Mouse (Mus musculus): ENCODE measurements around the gene Col4a3. TPM values are rescaled to one million over a fixed set of nuclear protein-coding genes. Genes with fewer than 3 reads are reported as not detected.

Col4a3 gene
- polyA plus RNA-seq, 1 experiment from 2014 or later, result 0.11 TPM

- H3K9ac ChIP-seq (ENCODE audit: low read length), result no peak overlapping the region
- no peaks in the 10 kb centered on the region for H3K27me3 ChIP-seq (ENCODE audit: control insufficient read depth, insufficient read depth, low read length)
- no peaks in the 10 kb centered on the region for H3K36me3 ChIP-seq (ENCODE audit: control insufficient read depth, insufficient read depth, low read length)
- no peak overlapping the region for H3K4me3 ChIP-seq (ENCODE audit: low read depth, low read length)
- WGBS, result 26% methylated on average over 2 of the region's 2 CpGs
- ATAC-seq (ENCODE audit: insufficient read depth, low FRiP score, low TSS enrichment) (peak; percentile 71; the same call in 1 of the 2 replicates), DNase-seq (ENCODE audit: low spot score) (peak; percentile 15)
- no peak overlapping the region for H3K4me2 ChIP-seq (ENCODE audit: low read depth)
- H3K9me3 ChIP-seq (ENCODE audit: control insufficient read depth, low read length), result no peaks in the 10 kb centered on the region
- no peak overlapping the region for H3K27ac ChIP-seq (ENCODE audit: low read depth, low read length)
- peaks cover 5% of the 10 kb centered on the region; the same call in 1 of the 2 replicates for H3K4me1 ChIP-seq (ENCODE audit: control insufficient read depth, insufficient read depth, low read length)
Observed at GRCm38 (mm10) chr1:82663522-82663921, 76.8 kb downstream of the Col4a3 start.

GRCm38 (mm10) chr1:82686328-82686727 lies 99.6 kb downstream of the Col4a3 start:
- no peak overlapping the region for H3K27ac ChIP-seq (ENCODE audit: low read depth, low read length)
- no peak overlapping the region for H3K4me2 ChIP-seq (ENCODE audit: low read depth)
- H3K9me3 ChIP-seq (ENCODE audit: control insufficient read depth, low read length), result no peaks in the 10 kb centered on the region
- DNase-seq (ENCODE audit: low spot score) (no peak), ATAC-seq (ENCODE audit: insufficient read depth, low FRiP score, low TSS enrichment) (no peak)
- WGBS, result 91% methylated on average over 5 of the region's 5 CpGs
- H3K27me3 ChIP-seq (ENCODE audit: control insufficient read depth, insufficient read depth, low read length), result no peaks in the 10 kb centered on the region
- no peak overlapping the region for H3K9ac ChIP-seq (ENCODE audit: low read length)
- no peaks in the 10 kb centered on the region for H3K4me1 ChIP-seq (ENCODE audit: control insufficient read depth, insufficient read depth, low read length)
- no peak overlapping the region for H3K4me3 ChIP-seq (ENCODE audit: low read depth, low read length)
- no peaks in the 10 kb centered on the region for H3K36me3 ChIP-seq (ENCODE audit: control insufficient read depth, insufficient read depth, low read length)

- ATAC-seq (ENCODE audit: insufficient read depth, low FRiP score, low TSS enrichment) (no peak), DNase-seq (ENCODE audit: low spot score) (no peak)
- no peak overlapping the region for H3K27ac ChIP-seq (ENCODE audit: low read depth, low read length)
- H3K36me3 ChIP-seq (ENCODE audit: control insufficient read depth, insufficient read depth, low read length), result no peaks in the 10 kb centered on the region
- H3K4me2 ChIP-seq (ENCODE audit: low read depth), result no peak overlapping the region
- no peak overlapping the region for H3K9ac ChIP-seq (ENCODE audit: low read length)
- H3K4me1 ChIP-seq (ENCODE audit: control insufficient read depth, insufficient read depth, low read length), result no peaks in the 10 kb centered on the region
- H3K4me3 ChIP-seq (ENCODE audit: low read depth, low read length), result no peak overlapping the region
- no peaks in the 10 kb centered on the region for H3K9me3 ChIP-seq (ENCODE audit: control insufficient read depth, low read length)
- H3K27me3 ChIP-seq (ENCODE audit: control insufficient read depth, insufficient read depth, low read length), result no peaks in the 10 kb centered on the region
- 80% methylated on average over 2 of the region's 2 CpGs for WGBS
Observed at GRCm38 (mm10) chr1:82686866-82687265, 100.1 kb downstream of the Col4a3 start.

- Histone ChIP-seq H3K4me1 (ENCODE audit: control insufficient read depth, insufficient read depth, low read length) (no peaks in the 10 kb centered on the region), H3K4me3 (ENCODE audit: low read depth, low read length) (no peak overlapping the region), H3K27ac (ENCODE audit: low read depth, low read length) (no peak overlapping the region), H3K9ac (ENCODE audit: low read length) (no peak overlapping the region), H3K9me3 (ENCODE audit: control insufficient read depth, low read length) (no peaks in the 10 kb centered on the region), H3K27me3 (ENCODE audit: control insufficient read depth, insufficient read depth, low read length) (no peaks in the 10 kb centered on the region), H3K36me3 (ENCODE audit: control insufficient read depth, insufficient read depth, low read length) (no peaks in the 10 kb centered on the region), H3K4me2 (ENCODE audit: low read depth) (no peak overlapping the region)
- 86% methylated on average over 6 of the region's 6 CpGs for WGBS
- ATAC-seq (ENCODE audit: insufficient read depth, low FRiP score, low TSS enrichment) (no peak), DNase-seq (ENCODE audit: low spot score) (no peak)
Observed at GRCm38 (mm10) chr1:82687931-82688330, 101.2 kb downstream of the Col4a3 start.

GRCm38 (mm10) chr1:82695915-82696314 lies 109.2 kb downstream of the Col4a3 start:
- no peak overlapping the region for H3K4me2 ChIP-seq (ENCODE audit: low read depth)
- H3K27ac ChIP-seq (ENCODE audit: low read depth, low read length), result no peak overlapping the region
- ATAC-seq (ENCODE audit: insufficient read depth, low FRiP score, low TSS enrichment), result no peak
- no peak for DNase-seq (ENCODE audit: low spot score)
- H3K9ac ChIP-seq (ENCODE audit: low read length), result no peak overlapping the region
- 69% methylated on average over 3 of the region's 3 CpGs for WGBS
- H3K9me3 ChIP-seq (ENCODE audit: control insufficient read depth, low read length), result no peaks in the 10 kb centered on the region
- no peaks in the 10 kb centered on the region for H3K27me3 ChIP-seq (ENCODE audit: control insufficient read depth, insufficient read depth, low read length)
- no peaks in the 10 kb centered on the region for H3K4me1 ChIP-seq (ENCODE audit: control insufficient read depth, insufficient read depth, low read length)
- H3K36me3 ChIP-seq (ENCODE audit: control insufficient read depth, insufficient read depth, low read length), result no peaks in the 10 kb centered on the region
- H3K4me3 ChIP-seq (ENCODE audit: low read depth, low read length), result no peak overlapping the region

DNA sequence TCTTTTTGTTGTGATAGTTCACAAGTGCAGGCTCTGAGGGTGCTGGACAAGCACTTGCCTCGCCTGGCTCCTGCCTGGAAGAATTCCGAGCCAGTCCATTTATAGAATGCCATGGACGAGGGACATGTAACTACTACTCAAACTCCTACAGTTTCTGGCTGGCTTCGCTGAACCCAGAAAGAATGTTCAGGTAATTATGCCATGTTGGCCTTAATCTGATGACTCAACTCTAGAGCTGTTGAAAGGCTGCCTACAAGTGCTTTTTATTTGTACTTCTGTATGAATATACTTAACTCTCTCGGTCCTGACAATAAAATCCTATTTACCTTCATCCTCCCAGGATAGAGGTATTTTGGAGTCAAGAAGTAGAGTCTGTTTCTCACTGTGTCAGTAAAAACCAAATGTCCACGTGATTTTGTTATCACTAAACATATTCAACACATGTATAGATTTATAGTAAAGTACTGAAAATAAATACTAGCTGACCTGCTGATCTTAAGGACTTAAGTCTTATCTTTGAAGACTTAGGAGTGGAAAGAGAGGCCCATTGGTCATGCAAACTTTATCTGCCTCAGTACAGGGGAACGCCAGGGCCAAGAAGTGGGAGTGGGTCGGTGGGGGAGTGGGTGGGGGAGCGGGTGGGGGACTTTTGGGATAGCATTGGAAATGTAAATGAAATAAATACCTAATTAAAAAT lies 131.2 kb downstream of the Col4a3 start:
- H3K9ac ChIP-seq (ENCODE audit: low read length), result no peak overlapping the region
- WGBS, result 81% methylated on average over 9 of the region's 9 CpGs
- H3K4me1 ChIP-seq (ENCODE audit: control insufficient read depth, insufficient read depth, low read length), result no peaks in the 10 kb centered on the region
- no peak overlapping the region for H3K4me2 ChIP-seq (ENCODE audit: low read depth)
- no peaks in the 10 kb centered on the region for H3K27me3 ChIP-seq (ENCODE audit: control insufficient read depth, insufficient read depth, low read length)
- ATAC-seq (ENCODE audit: insufficient read depth, low FRiP score, low TSS enrichment), result no peak
- H3K27ac ChIP-seq (ENCODE audit: low read depth, low read length), result no peak overlapping the region
- no peaks in the 10 kb centered on the region for H3K36me3 ChIP-seq (ENCODE audit: control insufficient read depth, insufficient read depth, low read length)
- H3K9me3 ChIP-seq (ENCODE audit: control insufficient read depth, low read length), result no peaks in the 10 kb centered on the region
- no peak overlapping the region for H3K4me3 ChIP-seq (ENCODE audit: low read depth, low read length)
- no peak for DNase-seq (ENCODE audit: low spot score)

GRCm38 (mm10) chr1:82724339-82725025 lies 137.8 kb downstream of the Col4a3 start, which contains the start of gene Mff:
TSS of gene Mff (plus strand) at chr1:82724890.
- Histone ChIP-seq H3K9me3 (ENCODE audit: control insufficient read depth, low read length) (no peaks in the 10 kb centered on the region), H3K4me3 (ENCODE audit: low read depth, low read length) (peak within 1 kb of the TSS; percentile 85), H3K27ac (ENCODE audit: low read depth, low read length) (no peak within 1 kb of the TSS), H3K36me3 (ENCODE audit: control insufficient read depth, insufficient read depth, low read length) (no peaks in the 10 kb centered on the region), H3K4me2 (ENCODE audit: low read depth) (peak within 1 kb of the TSS; percentile 87), H3K4me1 (ENCODE audit: control insufficient read depth, insufficient read depth, low read length) (peaks cover 4% of the 10 kb centered on the region), H3K27me3 (ENCODE audit: control insufficient read depth, insufficient read depth, low read length) (no peaks in the 10 kb centered on the region), H3K9ac (ENCODE audit: low read length) (peak within 1 kb of the TSS; percentile 94)
- ATAC-seq (ENCODE audit: insufficient read depth, low FRiP score, low TSS enrichment) (peak; percentile 99), DNase-seq (ENCODE audit: low spot score) (peak; percentile 91)
- WGBS, result 10% methylated on average over 38 of the region's 38 CpGs

GRCm38 (mm10) chr1:82725026-82725874 lies 138.5 kb downstream of the Col4a3 start:
- Histone ChIP-seq H3K9ac (ENCODE audit: low read length) (peak overlapping the region; percentile 94), H3K36me3 (ENCODE audit: control insufficient read depth, insufficient read depth, low read length) (no peaks in the 10 kb centered on the region; the same call in 1 of the 2 replicates), H3K4me3 (ENCODE audit: low read depth, low read length) (peak overlapping the region; percentile 85), H3K4me2 (ENCODE audit: low read depth) (peak overlapping the region; percentile 87), H3K9me3 (ENCODE audit: control insufficient read depth, low read length) (no peaks in the 10 kb centered on the region), H3K4me1 (ENCODE audit: control insufficient read depth, insufficient read depth, low read length) (peaks cover 4% of the 10 kb centered on the region), H3K27me3 (ENCODE audit: control insufficient read depth, insufficient read depth, low read length) (no peaks in the 10 kb centered on the region), H3K27ac (ENCODE audit: low read depth, low read length) (no peak overlapping the region)
- 2% methylated on average over 37 of the region's 37 CpGs for WGBS
- DNase-seq (ENCODE audit: low spot score) (no peak), ATAC-seq (ENCODE audit: insufficient read depth, low FRiP score, low TSS enrichment) (peak; percentile 94)
